Mouse (Mus musculus): ENCODE results near the gene Gldn.

DNA sequence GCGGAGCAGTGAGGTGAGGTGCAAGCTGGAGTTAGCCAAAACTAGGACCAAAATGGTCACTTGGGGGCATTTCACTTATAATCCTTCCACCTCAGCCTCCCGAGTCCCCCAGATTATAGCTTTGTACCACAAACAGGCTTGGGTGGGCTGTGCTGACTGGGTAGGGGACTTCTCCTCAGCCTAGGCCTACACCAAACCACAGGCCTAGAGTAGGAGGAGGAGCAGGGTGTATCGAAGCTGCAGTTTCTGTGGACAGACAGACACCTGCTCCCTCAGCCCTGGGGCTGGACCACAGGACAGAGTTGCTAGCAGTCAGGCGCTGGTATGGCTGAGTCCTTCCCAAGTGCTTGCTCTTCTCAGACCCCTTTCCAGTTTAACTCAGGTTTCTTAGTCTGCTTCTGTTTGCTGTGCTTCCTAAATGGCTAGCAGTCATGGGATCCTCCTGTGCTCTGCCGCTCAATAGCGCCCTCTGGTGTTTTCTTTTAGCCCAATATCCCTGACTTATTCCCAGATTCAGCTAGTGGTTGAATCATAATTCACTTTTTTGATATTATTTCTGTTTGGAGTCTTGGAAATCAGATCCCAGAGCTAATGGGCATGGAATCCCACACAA is 50.4 kb downstream of the Gldn start:
- TF ChIP-seq POLR2A (IDR thresholded peaks at IDR 0.05; ENCODE audit: control insufficient read depth, extremely low read depth, insufficient read depth, low read length, poor library complexity) (no peak), CTCF (IDR thresholded peaks at IDR 0.05; ENCODE audit: borderline replicate concordance, control insufficient read depth, extremely low read depth, insufficient read depth, low read length, poor library complexity) (no peak)

Measured in thymus, adult 2 months (tissue).